Mouse (Mus musculus) urinary bladder, postnatal 10 days (tissue): ENCODE measurements around the gene Rmnd5b.
"Not testable (repeated sequence)": the region's sequence is repeated elsewhere in the genome, so short reads cannot be mapped to it uniquely, and the experiment has no call there.

ENCODE experiments used
- DNase-seq: peaks from one replicate; pipeline ENCODE4 v3.0.0; 2022; ENCODE audit warnings: low spot score

The Rmnd5b gene

DNA sequence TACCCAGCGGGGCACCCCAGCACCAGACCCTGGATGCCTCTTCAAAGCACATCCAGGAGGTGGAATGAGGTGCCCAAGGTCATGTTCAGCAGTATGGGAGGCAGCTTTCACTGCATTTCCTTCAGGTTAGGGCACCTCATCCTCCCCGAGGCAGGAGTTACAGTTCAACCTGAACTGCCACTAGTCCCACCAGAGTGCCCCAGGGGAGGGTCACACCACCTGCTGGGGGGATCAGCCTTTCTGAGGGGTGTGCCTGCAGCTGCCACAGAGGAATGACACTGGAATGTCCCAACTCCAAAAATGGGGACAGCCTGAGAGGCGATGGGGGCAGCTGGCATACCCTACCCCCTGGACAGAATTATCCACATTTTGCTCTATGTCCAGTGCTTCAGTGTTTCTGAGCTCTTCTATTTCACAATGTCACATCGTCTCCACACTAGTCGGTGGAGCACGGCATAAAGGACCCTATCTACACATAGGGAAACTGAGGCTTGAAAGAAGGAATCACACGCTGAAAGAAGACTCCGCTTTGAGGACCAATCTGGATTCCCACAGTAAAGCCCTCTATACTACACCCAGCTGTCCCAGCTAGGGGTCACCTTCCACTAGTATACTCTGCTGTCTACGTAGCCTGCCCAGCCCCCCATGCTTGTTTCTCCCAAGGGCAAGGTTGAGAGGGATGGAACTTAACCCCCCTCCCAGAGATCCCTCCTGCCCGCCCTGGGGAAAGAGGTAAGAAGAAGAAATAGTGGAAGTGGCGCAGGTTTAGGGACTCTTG, 13.6 kb upstream of the Rmnd5b start:
- DNase-seq: no peak

DNA sequence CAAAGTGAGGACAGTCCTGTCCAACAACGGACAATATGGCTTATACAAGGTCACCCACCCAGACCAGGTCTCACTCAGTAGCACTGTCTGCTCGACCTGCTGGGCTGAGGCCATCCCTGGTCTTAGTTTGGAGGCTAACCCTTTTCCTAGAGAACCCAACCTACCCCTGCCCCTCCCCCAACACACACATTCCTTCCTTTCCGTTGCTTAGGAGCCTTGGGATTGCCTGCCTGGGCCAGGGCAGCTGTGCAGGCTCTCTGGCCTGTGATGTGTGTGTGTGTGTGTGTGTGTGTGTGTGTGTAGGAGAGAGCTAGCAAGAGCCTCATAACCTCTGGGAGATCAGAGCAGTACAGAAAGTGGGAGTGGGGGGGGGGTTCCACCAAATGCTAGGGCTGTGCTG, 12.9 kb upstream of the Rmnd5b start:
- no peak for DNase-seq

DNA sequence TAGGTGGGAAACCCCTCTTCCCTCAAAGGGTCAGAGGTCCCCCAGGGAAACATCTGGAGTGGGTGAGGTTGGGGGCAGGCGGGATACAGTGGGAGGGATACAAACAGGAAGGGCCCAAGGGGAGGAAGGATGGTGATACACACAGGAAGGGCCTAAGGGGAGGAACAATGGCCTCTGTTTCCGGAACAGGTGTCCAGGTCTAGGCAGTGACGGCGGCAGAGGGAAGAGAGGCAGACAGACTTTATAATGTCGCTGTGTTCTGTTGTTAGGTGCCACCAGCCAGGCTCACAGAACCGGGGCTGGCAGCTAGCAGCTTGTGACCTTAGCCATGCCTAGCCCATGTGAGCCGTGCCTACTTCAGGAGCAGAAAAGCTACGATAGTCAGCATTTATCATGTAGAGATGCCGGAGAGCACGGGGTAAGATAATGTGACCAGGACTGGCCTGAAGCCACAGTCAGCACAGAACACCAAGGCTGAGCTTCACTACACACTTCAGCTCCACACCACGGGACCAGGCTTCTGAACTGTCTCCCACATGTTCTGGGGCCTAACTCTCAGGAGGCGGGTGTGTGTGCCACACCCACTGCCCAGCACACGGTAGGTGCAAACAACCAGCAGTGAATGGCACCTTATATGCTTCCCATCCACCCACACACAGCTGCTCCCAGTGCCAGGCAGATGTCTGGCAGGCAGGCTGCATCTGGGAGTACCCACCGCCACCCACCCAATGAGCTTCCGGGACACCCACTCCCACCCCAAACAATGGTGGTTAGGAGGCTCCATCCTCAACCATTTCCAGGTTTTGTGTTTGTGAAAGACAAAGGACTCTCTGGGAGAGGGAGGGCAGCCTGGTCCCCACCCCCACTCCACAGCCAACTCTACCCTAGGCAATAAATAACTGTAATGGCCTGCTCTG, 11.3 kb upstream of the Rmnd5b start:
- DNase-seq: no peak

DNA sequence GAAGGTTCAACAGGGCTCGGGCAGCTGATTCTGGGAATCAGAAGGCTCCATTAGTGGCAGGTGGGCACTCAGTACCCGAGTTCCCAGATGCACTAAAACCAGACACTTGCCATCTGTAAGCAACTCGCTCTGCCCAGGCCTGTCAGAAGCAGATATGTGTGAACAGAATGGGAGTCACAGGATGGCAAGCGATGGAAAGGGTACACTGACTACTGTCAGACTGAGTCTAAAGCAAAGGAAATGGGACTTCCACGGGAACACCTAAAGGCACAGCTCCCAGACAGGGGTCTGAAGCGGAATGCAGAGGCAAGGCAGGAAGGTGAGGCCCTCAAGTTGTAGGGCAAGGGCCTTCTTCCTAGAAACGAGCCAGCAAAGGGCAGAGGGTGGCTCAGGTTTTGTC, 10.5 kb upstream of the Rmnd5b start:
- no peak for DNase-seq

DNA sequence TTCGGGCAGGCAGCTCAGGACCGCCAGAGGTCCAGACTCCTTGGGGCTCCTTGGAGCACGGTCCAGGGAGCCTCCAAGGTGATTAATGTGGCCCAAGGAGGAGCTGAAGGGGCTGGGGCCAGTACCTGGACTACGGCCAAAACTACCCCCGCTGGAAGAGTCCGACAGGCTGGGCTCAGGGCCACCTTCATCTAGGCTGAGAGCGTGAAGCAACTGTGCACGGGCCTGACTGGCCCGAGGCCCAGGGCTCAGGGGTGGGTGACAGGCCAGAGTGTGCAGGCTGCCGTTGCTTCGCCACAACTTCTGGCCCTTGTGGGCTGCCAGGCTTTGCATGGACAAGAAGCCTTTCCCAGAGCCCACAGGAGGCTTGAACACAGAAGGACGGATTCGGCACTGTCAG, 9.6 kb upstream of the Rmnd5b start:
- no peak for DNase-seq

DNA sequence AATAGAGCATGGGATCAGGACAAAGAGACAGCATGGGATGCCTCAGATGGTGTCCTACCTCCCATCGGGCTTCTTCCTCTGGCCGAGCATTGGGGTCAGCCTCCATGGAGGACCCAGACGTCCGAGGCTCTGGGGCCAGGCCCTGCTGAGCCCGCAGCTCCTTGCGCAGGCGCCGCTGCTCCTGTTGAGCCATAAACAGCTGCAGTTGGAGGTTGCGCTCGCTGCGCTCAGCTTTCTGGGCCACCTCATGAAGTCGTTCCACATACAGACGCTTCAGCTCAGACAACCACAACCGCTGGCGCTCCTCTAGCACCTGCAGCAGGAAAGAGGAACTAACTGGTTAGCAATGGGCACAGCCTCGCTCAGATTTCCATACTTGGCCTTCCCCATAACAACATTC, 8.5 kb upstream of the Rmnd5b start:
- no peak for DNase-seq

DNA sequence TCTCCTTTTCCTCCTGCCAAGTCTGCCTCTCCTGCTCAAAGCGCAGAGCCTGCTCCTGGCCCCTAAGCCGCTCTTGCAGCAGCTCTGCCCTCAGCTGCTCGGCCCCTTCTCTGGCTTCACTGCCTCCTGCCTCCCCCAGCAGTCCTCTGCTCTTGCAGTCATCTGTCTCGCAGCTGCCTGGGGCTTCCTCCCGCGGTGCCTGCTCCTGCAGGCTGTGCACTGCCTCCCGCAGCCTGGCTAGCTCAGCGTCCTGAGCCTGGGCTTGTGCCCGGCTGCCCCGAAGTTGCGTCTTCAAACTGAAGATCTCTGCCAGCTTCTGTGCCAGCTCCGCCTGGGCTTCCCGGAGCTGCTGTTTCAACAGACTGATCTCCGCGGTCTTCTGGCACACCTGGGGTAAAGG, 8.1 kb upstream of the Rmnd5b start:
- DNase-seq: no peak

DNA sequence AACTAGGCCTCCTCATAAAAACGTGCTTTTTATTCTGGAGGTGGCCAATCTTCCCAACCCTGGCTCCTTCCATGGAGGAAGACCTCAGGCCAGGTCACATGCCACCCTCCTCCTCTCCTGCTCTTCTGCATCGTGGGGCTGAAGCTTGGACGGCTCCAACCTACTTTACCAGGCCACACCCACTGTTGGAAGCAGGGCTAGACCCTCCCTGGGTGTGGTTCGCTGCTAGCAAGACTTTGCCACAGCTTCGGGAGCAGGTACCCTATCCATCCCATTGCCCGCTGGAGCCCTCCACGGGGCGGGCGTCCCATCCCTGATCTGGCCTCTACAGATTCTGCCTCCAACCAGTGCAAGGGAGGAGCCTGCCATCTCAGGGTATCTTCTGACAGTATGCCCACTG, 7.5 kb upstream of the Rmnd5b start:
- DNase-seq: no peak

DNA sequence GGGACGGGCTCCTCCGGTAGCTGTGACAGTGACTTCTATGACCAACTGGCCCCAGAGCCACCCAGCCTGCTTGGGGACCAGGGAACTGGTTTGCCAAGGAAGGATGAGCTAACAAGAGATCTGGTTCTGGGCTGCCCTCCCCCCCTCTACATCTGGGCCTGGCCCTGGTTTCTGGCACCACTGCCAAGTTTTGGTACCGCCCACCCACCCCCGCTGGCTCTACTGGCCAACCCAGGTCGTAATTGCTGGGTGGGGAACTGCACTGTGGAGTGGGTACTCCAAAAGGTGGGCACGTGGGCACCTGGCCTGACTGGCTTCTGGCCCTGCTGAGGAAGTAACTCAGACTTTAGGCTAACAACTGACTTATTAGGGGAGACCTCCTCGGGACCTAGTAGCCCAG, 5.1 kb upstream of the Rmnd5b start:
- no peak for DNase-seq

DNA sequence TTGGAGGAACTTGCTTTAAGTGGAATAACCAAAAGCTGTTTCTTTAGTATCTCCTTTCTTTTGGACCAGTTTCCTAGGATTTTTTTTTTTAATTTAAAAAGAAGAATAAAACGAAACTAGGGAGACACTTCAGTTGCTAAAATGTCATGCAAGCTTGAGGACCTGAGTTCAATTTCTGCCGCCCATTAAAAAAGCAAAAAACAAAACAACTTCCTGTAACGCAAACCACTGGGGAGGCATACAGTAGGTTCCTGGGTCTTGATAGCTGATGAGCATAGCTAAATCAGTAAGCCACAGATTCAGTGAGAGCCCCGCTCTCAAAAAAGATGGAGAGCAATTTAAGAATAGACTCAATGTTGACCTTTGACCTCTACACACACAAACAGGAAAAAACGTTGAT, 2.8 kb upstream of the Rmnd5b start:
- no peak for DNase-seq

DNA sequence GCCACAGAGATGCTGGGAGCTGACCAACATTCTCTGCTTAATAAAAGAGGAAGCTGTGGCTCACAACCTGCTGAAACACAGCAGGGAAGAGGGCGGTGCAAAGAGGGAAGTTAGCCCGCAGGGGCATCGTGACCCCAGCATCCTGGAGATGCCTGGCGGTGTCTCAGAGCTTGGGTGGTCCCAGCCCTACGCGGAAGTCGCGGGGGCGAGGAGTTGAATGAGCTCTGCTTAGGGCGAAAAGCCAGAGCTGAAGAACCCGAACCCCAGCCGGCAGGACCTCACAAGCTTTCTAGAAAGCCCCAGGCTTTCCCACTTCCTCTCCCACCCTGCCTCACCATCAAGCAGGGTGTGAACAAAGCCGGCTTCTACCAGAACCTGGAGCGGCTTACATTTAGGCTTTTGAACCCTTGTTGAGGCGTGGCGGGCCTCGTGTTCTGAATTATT, 2.3 kb upstream of the Rmnd5b start:
- no peak for DNase-seq

DNA sequence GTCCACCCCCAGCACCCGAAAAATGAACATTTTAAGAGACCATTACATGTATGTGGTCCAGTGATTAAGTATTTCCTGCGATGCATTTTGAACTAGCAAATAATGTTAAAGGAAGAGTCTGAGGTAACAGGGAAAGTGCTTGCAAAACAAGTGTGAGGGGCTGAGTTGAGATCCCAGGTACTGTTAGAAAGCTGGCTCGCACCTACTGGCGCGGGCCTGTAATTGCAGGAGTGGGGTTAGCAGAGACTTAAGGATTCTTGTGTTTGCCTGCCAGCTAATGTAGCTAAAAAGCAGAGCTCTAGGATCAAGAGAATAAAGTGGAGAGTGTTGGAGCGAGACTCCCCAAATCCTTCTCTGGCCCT, 608 bp upstream of the Rmnd5b start:
- DNase-seq: no peak

DNA sequence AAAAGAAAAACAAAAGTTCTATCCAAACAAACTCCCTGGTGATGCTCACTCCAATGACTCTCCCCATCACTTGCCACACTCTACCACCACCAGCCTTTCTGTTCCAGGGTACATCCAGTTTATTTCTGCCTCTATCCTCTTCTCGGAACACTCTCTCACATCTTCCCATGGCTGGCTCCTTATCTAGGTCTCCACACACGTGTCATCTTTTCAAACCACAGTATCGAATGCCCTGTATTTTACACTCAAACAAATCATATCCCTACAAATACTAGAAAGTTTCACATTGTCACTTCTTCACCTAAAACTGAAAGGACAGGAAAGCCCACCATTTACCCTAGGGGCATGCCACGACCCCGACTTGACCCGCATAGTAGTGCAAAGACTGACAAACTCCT, 570 bp downstream of the Rmnd5b start:
- no peak for DNase-seq

DNA sequence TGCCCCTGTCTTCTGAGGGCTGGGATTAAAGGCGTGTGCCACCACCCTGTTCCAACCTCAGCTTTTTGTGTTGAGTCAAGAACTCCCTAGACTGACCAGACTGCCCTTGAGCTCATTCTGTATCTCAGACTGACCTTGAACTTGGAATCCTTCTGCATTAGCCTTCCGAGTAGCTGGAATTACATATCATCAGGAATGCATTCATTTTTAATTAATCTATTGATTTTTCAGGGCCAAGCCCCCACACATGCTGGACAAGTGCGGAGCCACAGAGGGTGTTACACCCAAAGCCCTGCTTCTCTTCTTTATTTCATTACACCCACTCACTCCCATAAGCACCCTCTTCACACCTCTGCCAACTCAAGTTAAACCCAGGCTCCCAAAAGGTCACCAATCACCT, 2.0 kb downstream of the Rmnd5b start:
- DNase-seq: no peak

DNA sequence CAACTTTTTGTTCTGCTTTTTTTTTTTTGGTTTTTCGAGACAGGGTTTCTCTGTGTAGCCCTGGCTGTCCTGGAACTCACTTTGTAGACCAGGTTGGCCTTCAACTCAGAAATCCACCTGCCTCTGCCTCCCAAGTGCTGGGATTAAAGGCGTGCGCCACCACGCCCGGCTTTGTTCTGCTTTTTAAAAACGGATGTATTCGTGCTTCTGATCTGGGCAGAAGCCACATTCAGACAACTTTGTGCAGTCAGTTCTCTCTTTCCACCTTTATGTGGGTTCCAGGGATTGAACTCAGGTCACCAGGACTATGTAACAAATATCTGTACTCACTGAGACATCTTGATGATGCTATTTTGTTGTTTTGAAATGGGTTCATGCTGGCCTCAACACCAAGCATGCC, 2.5 kb downstream of the Rmnd5b start:
- not testable (repeated sequence) for DNase-seq

DNA sequence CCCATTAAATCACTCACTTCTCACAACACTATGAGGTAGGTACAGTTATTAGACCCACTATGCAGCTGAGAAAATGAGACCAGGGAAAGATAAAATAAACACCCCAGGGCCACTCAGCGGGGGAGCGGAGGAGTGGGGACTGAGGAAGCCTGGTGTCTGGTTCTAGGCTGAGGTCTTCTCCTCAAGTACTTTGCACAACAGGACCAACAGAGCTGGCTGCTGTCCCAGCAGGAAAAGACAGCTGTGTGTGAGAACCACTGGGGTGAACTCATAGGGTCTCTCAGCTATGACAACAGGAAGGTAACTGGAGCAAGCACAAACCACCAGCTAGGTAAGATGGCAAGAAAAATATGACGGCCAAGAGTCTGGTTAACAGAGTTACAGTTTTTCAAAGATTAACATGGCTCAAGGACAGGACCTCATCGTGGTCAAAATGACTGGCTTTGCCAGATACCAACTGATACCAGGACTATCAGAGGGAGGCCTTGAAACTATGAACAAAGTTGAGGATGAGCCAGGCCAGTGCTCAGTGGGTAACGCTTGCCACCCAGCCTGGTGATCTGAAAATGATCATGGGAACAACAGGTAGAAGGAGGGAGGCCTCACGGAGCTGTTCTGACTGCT, 3.5 kb downstream of the Rmnd5b start:
- no peak for DNase-seq

DNA sequence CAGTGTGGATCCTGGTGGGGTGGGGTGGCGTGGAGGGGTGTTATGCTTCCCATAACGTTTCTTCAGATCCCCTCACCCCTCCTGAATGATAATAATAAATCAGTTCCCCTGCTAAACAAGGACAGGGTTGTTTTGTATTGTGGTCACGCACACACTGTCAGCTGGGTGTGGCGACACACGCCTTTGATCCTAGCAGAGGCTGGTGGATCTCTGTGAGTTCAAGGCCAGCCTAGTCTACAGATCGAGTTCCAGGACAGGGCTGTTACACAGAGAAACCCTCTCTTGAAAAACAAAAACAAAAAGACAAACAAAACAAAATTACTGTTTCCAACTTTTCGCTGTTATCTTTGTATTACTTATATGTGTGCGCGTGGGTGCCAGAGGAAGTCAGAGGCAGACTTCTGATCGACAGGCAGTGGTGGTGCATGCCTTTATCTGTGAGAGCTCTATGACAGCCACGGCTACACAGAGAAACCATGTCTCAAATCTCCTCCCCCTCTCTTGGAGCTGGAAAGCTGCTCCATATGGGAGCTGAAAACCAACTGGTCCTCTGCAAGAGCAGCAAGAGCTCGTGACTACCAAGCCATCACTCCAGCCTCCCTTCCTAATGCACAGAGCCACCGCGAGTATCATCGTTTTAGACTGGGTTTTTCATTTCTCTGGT, 5.9 kb downstream of the Rmnd5b start:
- no peak for DNase-seq

DNA sequence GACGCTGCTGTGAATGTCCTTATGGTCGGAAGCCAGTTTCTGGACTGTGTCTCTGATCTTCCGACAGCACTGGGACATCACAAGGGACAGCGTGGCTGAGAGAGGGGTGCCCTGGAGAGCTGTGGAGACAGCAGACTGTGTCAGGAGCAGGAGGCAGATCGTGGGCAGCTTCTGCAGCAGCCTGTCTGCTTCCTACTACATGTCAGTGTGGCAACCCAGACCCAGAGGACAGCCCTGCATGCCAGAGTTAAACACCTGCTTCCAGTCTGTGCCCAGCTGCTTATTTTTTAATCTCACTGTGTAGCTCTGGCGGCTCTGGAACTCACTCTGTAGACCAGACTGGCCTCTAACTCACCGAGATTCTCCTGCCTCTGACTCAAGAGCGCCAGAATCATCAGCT, 7.8 kb downstream of the Rmnd5b start:
- DNase-seq: no peak

DNA sequence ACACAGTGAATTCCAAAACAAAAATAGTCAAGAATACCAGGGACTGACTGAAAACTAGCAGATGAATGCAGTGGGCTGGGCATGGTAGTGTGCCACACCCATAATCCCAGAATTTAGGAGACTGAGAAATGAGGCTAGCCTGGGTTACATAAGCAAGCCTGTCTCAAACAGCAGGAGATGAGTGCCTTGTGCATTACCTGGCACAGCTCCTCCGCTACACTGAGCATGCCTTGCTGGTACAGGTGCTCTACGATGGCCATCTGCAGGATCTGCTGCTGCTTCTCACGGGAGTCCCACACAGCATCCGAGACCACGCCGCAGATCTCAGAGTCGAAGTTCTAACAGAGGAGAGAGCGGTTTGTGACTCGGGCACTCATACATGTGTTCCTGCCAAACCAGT, 8.3 kb downstream of the Rmnd5b start:
- DNase-seq: no peak

DNA sequence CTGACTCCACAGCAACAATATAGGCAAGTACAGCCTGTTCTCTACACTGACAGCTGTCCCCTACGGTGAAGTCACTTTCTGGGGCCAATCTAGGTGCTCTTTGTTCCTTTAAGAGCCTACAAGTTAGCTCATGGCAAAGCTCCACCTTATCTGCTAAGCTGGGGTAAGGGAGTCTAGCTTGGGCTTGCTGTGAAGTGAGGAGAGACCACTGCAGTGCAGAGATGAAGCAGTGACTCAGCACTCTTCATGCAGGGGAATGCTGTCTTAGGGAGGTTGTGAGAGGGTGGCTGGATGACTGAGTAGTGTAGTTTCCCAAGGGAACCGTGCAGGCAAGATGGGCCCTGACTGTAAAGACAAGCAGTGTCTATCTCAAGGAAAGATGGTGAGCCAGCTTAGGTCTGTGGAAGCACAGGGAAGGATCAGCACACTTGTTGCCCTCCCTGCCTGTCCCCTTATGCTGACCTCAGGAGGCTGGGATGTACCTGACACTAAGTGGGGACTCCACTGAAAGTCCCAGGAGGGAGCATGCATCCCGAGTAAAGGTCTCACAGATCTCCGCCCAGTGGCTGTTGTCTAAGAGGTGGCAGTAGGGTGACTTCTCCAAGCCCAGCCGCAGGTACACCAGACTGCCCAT, 10.4 kb downstream of the Rmnd5b start:
- no peak for DNase-seq

DNA sequence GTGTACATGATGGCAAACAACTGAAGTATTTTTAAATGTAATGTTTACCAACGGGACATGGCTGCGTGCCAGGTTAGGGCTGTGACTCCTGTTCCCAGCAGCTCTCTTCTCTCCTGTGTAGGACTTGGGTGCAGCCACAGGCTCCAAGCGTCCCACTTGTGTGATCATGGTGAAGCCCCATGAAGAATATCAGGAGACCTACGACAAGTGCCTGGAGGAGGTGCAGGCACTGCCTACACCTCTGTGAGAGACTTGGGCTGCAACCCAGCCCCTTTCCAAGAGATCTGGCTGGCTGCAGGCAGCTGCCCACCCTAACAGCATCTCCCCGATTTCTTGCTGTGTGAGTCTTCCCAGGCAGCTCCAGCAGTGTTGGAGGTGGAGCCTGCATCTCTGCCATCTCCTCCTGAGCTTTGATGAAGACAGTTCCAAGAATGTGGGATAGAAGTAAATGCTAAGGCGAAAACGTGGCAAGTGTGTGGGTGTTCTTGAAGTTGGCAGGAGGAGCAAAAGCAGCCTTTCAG, 12.7 kb downstream of the Rmnd5b start:
- no peak for DNase-seq

DNA sequence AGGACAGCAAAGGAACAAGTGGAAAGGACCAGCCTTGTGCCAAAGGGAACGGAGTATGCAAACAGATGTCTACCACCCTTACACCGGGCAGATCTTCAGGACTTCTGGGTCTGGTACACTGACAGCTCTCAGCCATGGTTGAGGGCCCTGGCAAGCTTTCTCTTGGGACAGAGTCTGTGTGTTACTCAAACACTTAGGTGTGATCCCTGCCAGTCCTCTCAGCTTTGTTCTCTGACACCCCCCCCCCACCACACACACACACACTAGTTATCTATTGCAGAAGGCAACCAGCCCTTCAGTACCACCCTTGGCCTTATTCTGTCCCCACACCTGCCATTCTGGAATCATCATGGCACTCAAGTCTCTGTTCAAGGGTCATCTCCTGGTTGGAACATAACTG, 13.9 kb downstream of the Rmnd5b start:
- DNase-seq: no peak
